Mouse (Mus musculus): ENCODE data around the gene Tmem39b. TPM values are rescaled to one million over a fixed set of nuclear protein-coding genes. Genes with fewer than 3 reads are reported as not detected.

Tmem39b gene
- polyA plus RNA-seq, 1 experiment = 51.4 TPM

- peaks cover 96% of the 10 kb centered on the region for H3K36me3 ChIP-seq (replicated peaks; ENCODE audit: low read length)
- no peaks in the 10 kb centered on the region for H3K9me3 ChIP-seq
- H3K4me3 ChIP-seq (replicated peaks) = no peak overlapping the region
These were observed 12.1 kb downstream of the Tmem39b start for GRCm38 (mm10) chr4:129684531-129684930.

GRCm38 (mm10) chr4:129683901-129684493 is 12.6 kb downstream of the Tmem39b start:
- peaks cover 95% of the 10 kb centered on the region for H3K36me3 ChIP-seq (replicated peaks; ENCODE audit: low read length)

More at GRCm38 (mm10) chr4:129684531-129684930, 12.1 kb downstream of the Tmem39b start:
- TF ChIP-seq GATA1 (IDR thresholded peaks at IDR 0.05; ENCODE audit: borderline replicate concordance, low read length) (no peak), FLI1 (IDR thresholded peaks at IDR 0.05; ENCODE audit: low read length) (no peak)
- no peaks in the 10 kb centered on the region for H3K27me3 ChIP-seq (replicated peaks)
- peaks cover 7% of the 10 kb centered on the region for H3K4me1 ChIP-seq

GRCm38 (mm10) chr4:129681837-129682236 is 14.8 kb downstream of the Tmem39b start:
- Histone ChIP-seq H3K4me3 (replicated peaks) (no peak overlapping the region), H3K9me3 (no peaks in the 10 kb centered on the region), H3K36me3 (replicated peaks; ENCODE audit: low read length) (peaks cover 97% of the 10 kb centered on the region), H3K4me1 (peaks cover 18% of the 10 kb centered on the region), H3K27me3 (replicated peaks) (no peaks in the 10 kb centered on the region)
- TF ChIP-seq GATA1 (IDR thresholded peaks at IDR 0.05; ENCODE audit: borderline replicate concordance, low read length) (no peak), FLI1 (IDR thresholded peaks at IDR 0.05; ENCODE audit: low read length) (no peak)

More at GRCm38 (mm10) chr4:129683901-129684493, 12.6 kb downstream of the Tmem39b start:
- Histone ChIP-seq H3K4me3 (replicated peaks) (no peak overlapping the region), H3K4me1 (peaks cover 7% of the 10 kb centered on the region), H3K27me3 (replicated peaks) (no peaks in the 10 kb centered on the region), H3K9me3 (no peaks in the 10 kb centered on the region)
- no peak for TF ChIP-seq FLI1 (IDR thresholded peaks at IDR 0.05; ENCODE audit: low read length)
- TF ChIP-seq GATA1 (IDR thresholded peaks at IDR 0.05; ENCODE audit: borderline replicate concordance, low read length) = no peak

- TF ChIP-seq FLI1 (IDR thresholded peaks at IDR 0.05; ENCODE audit: low read length) = no peak
- TF ChIP-seq GATA1 (IDR thresholded peaks at IDR 0.05; ENCODE audit: borderline replicate concordance, low read length) = no peak
- Histone ChIP-seq H3K9me3 (no peaks in the 10 kb centered on the region), H3K4me3 (replicated peaks) (peak overlapping the region; percentile 95), H3K27me3 (replicated peaks) (no peaks in the 10 kb centered on the region), H3K4me1 (peaks cover 23% of the 10 kb centered on the region), H3K36me3 (replicated peaks; ENCODE audit: low read length) (peaks cover 30% of the 10 kb centered on the region)
These were observed 23.7 kb downstream of the Tmem39b start for GRCm38 (mm10) chr4:129672878-129673449.

GRCm38 (mm10) chr4:129672083-129672877 is 24.4 kb downstream of the Tmem39b start, which contains the start of gene Kpna6:
Gene Kpna6, minus strand, starts transcription at chr4:129672767.
- no peaks in the 10 kb centered on the region for H3K27me3 ChIP-seq (replicated peaks)
- H3K4me3 ChIP-seq (replicated peaks) = peak within 1 kb of the TSS; percentile 95
- peaks cover 24% of the 10 kb centered on the region for H3K36me3 ChIP-seq (replicated peaks; ENCODE audit: low read length)
- no peak for TF ChIP-seq FLI1 (IDR thresholded peaks at IDR 0.05; ENCODE audit: low read length)
- TF ChIP-seq GATA1 (IDR thresholded peaks at IDR 0.05; ENCODE audit: borderline replicate concordance, low read length) = no peak
- H3K9me3 ChIP-seq = no peaks in the 10 kb centered on the region
- H3K4me1 ChIP-seq = peaks cover 19% of the 10 kb centered on the region

- Histone ChIP-seq H3K4me1 (peaks cover 19% of the 10 kb centered on the region), H3K4me3 (replicated peaks) (peak overlapping the region; percentile 95), H3K27me3 (replicated peaks) (no peaks in the 10 kb centered on the region), H3K36me3 (replicated peaks; ENCODE audit: low read length) (peaks cover 20% of the 10 kb centered on the region), H3K9me3 (no peaks in the 10 kb centered on the region)
- TF ChIP-seq FLI1 (IDR thresholded peaks at IDR 0.05; ENCODE audit: low read length) (no peak), GATA1 (IDR thresholded peaks at IDR 0.05; ENCODE audit: borderline replicate concordance, low read length) (no peak)
These were observed 25.1 kb downstream of the Tmem39b start for GRCm38 (mm10) chr4:129671491-129672082.

GRCm38 (mm10) chr4:129662255-129662813 is 34.3 kb downstream of the Tmem39b start:
- no peaks in the 10 kb centered on the region for H3K27me3 ChIP-seq (replicated peaks)
- peaks cover 63% of the 10 kb centered on the region for H3K36me3 ChIP-seq (replicated peaks; ENCODE audit: low read length)
- H3K4me1 ChIP-seq = peaks cover 21% of the 10 kb centered on the region
- no peaks in the 10 kb centered on the region for H3K9me3 ChIP-seq
- no peak overlapping the region for H3K4me3 ChIP-seq (replicated peaks)
- TF ChIP-seq FLI1 (IDR thresholded peaks at IDR 0.05; ENCODE audit: low read length) (no peak), GATA1 (IDR thresholded peaks at IDR 0.05; ENCODE audit: borderline replicate concordance, low read length) (no peak)

- TF ChIP-seq GATA1 (IDR thresholded peaks at IDR 0.05; ENCODE audit: borderline replicate concordance, low read length) (no peak), FLI1 (IDR thresholded peaks at IDR 0.05; ENCODE audit: low read length) (no peak)
- H3K4me3 ChIP-seq (replicated peaks) = no peak overlapping the region
- H3K9me3 ChIP-seq = no peaks in the 10 kb centered on the region
- H3K27me3 ChIP-seq (replicated peaks) = no peaks in the 10 kb centered on the region
- peaks cover 21% of the 10 kb centered on the region for H3K4me1 ChIP-seq
- H3K36me3 ChIP-seq (replicated peaks; ENCODE audit: low read length) = peaks cover 67% of the 10 kb centered on the region
These were observed 35.1 kb downstream of the Tmem39b start for GRCm38 (mm10) chr4:129661584-129661983.

- Histone ChIP-seq H3K4me3 (replicated peaks) (no peak overlapping the region), H3K9me3 (no peaks in the 10 kb centered on the region), H3K27me3 (replicated peaks) (no peaks in the 10 kb centered on the region), H3K4me1 (peaks cover 8% of the 10 kb centered on the region), H3K36me3 (replicated peaks; ENCODE audit: low read length) (peaks cover 94% of the 10 kb centered on the region)
- no peak for TF ChIP-seq GATA1 (IDR thresholded peaks at IDR 0.05; ENCODE audit: borderline replicate concordance, low read length)
- no peak for TF ChIP-seq FLI1 (IDR thresholded peaks at IDR 0.05; ENCODE audit: low read length)
These were observed 41.9 kb downstream of the Tmem39b start for GRCm38 (mm10) chr4:129654770-129655169.

All from megakaryocyte, embryonic 14.5 days (primary cell).